Mouse (Mus musculus) ovary, adult 18-20 months (tissue): ENCODE data around the gene Ankfn1.
A peak's percentile ranks its signal among the peaks of the same experiment; 100 is the strongest.

Experiments
- DNase-seq: peaks from one replicate; pipeline ENCODE4 v3.0.0; 2022; ENCODE audit warnings: low spot score, mixed read lengths

The Ankfn1 gene

GRCm38 (mm10) chr11:89462216-89462615 is 315.2 kb downstream of the Ankfn1 start:
- DNase-seq, result no peak

GRCm38 (mm10) chr11:89459437-89459836 is 318.0 kb downstream of the Ankfn1 start:
- DNase-seq, result no peak

GRCm38 (mm10) chr11:89455647-89456231 is 321.7 kb downstream of the Ankfn1 start:
- no peak for DNase-seq

GRCm38 (mm10) chr11:89454702-89455101 is 322.8 kb downstream of the Ankfn1 start:
- DNase-seq, result no peak

GRCm38 (mm10) chr11:89452862-89453261 is 324.6 kb downstream of the Ankfn1 start:
- no peak for DNase-seq

- no peak for DNase-seq
Observed at GRCm38 (mm10) chr11:89450406-89450805, 327.0 kb downstream of the Ankfn1 start.

- peak; percentile 71 for DNase-seq
Observed at GRCm38 (mm10) chr11:89448986-89449385, 328.5 kb downstream of the Ankfn1 start.

- no peak for DNase-seq
Observed at GRCm38 (mm10) chr11:89447477-89447876, 330.0 kb downstream of the Ankfn1 start.

GRCm38 (mm10) chr11:89440566-89440965 is 336.9 kb downstream of the Ankfn1 start:
- DNase-seq, result no peak

GRCm38 (mm10) chr11:89424358-89424757 is 353.1 kb downstream of the Ankfn1 start:
- no peak for DNase-seq

- no peak for DNase-seq
Observed at GRCm38 (mm10) chr11:89422637-89423036, 354.8 kb downstream of the Ankfn1 start.

GRCm38 (mm10) chr11:89420767-89421438 is 356.6 kb downstream of the Ankfn1 start:
- no peak for DNase-seq

- no peak for DNase-seq
Observed at GRCm38 (mm10) chr11:89419863-89420262, 357.6 kb downstream of the Ankfn1 start.

- no peak for DNase-seq
Observed at GRCm38 (mm10) chr11:89418644-89419043, 358.8 kb downstream of the Ankfn1 start.

- DNase-seq, result no peak
Observed at GRCm38 (mm10) chr11:89416769-89417168, 360.7 kb downstream of the Ankfn1 start.

- DNase-seq, result no peak
Observed at GRCm38 (mm10) chr11:89408774-89409173, 368.7 kb downstream of the Ankfn1 start.

- DNase-seq, result no peak
Observed at GRCm38 (mm10) chr11:89404489-89404888, 373.0 kb downstream of the Ankfn1 start.

GRCm38 (mm10) chr11:89403436-89403835 is 374.0 kb downstream of the Ankfn1 start:
- DNase-seq, result no peak

GRCm38 (mm10) chr11:89388851-89389250 is 388.6 kb downstream of the Ankfn1 start:
- no peak for DNase-seq

GRCm38 (mm10) chr11:89382634-89383009 is 394.8 kb downstream of the Ankfn1 start:
- DNase-seq, result no peak

GRCm38 (mm10) chr11:89381782-89382633 is 395.4 kb downstream of the Ankfn1 start:
- no peak for DNase-seq

GRCm38 (mm10) chr11:89370941-89371340 is 406.5 kb downstream of the Ankfn1 start:
- no peak for DNase-seq

GRCm38 (mm10) chr11:89370373-89370772 is 407.1 kb downstream of the Ankfn1 start:
- DNase-seq, result no peak
